Mouse (Mus musculus): Measurements from ENCODE around the gene Gabrg3. TPM values are rescaled to one million over a fixed set of nuclear protein-coding genes. Genes with fewer than 3 reads are reported as not detected.

Gene Gabrg3
- total RNA-seq (2015; ENCODE audit: low replicate concordance) (not detected in 2 replicates), total RNA-seq (2017; ENCODE audit: low replicate concordance) (not detected in 2 replicates)

- no peak for ATAC-seq (replicated peaks; ENCODE audit: low FRiP score, poor library complexity, severe bottlenecking)
These were observed at the start of gene Gabrg3 for GRCm38 (mm10) chr7:57386517-57387340. Gene Gabrg3 (minus strand): TSS chr7:57387188.

GRCm38 (mm10) chr7:57422675-57423074 lies 35.7 kb upstream of the Gabrg3 start:
- ATAC-seq (replicated peaks; ENCODE audit: low FRiP score, poor library complexity, severe bottlenecking) = no peak

GRCm38 (mm10) chr7:57421044-57421443 lies 34.1 kb upstream of the Gabrg3 start:
- ATAC-seq (replicated peaks; ENCODE audit: low FRiP score, poor library complexity, severe bottlenecking) = no peak

- no peak for ATAC-seq (replicated peaks; ENCODE audit: low FRiP score, poor library complexity, severe bottlenecking)
These were observed 32.4 kb upstream of the Gabrg3 start, which contains the start of gene Gabrb3 for GRCm38 (mm10) chr7:57419392-57419791. Gene Gabrb3 (plus strand): TSS chr7:57419692.

GRCm38 (mm10) chr7:57412896-57413295 lies 25.9 kb upstream of the Gabrg3 start:
- no peak for ATAC-seq (replicated peaks; ENCODE audit: low FRiP score, poor library complexity, severe bottlenecking)

GRCm38 (mm10) chr7:57411163-57411562 lies 24.2 kb upstream of the Gabrg3 start:
- ATAC-seq (replicated peaks; ENCODE audit: low FRiP score, poor library complexity, severe bottlenecking) = no peak

GRCm38 (mm10) chr7:57393551-57393950 lies 6.6 kb upstream of the Gabrg3 start:
- no peak for ATAC-seq (replicated peaks; ENCODE audit: low FRiP score, poor library complexity, severe bottlenecking)

- ATAC-seq (replicated peaks; ENCODE audit: low FRiP score, poor library complexity, severe bottlenecking) = no peak
These were observed 3.1 kb upstream of the Gabrg3 start for GRCm38 (mm10) chr7:57390046-57390445.

- ATAC-seq (replicated peaks; ENCODE audit: low FRiP score, poor library complexity, severe bottlenecking) = no peak
These were observed 310 bp upstream of the Gabrg3 start for GRCm38 (mm10) chr7:57387341-57387654.

GRCm38 (mm10) chr7:57384112-57384511 lies 2.9 kb downstream of the Gabrg3 start:
- no peak for ATAC-seq (replicated peaks; ENCODE audit: low FRiP score, poor library complexity, severe bottlenecking)

- ATAC-seq (replicated peaks; ENCODE audit: low FRiP score, poor library complexity, severe bottlenecking) = no peak
These were observed 21.0 kb downstream of the Gabrg3 start for GRCm38 (mm10) chr7:57366013-57366390.

- ATAC-seq (replicated peaks; ENCODE audit: low FRiP score, poor library complexity, severe bottlenecking) = no peak
These were observed 21.6 kb downstream of the Gabrg3 start for GRCm38 (mm10) chr7:57365134-57366012.

- ATAC-seq (replicated peaks; ENCODE audit: low FRiP score, poor library complexity, severe bottlenecking) = no peak
These were observed 23.2 kb downstream of the Gabrg3 start for GRCm38 (mm10) chr7:57363812-57364211.

GRCm38 (mm10) chr7:57357871-57358540 lies 29.0 kb downstream of the Gabrg3 start:
- ATAC-seq (replicated peaks; ENCODE audit: low FRiP score, poor library complexity, severe bottlenecking) = no peak

- ATAC-seq (replicated peaks; ENCODE audit: low FRiP score, poor library complexity, severe bottlenecking) = no peak
These were observed 30.3 kb downstream of the Gabrg3 start for GRCm38 (mm10) chr7:57356565-57357301.

- no peak for ATAC-seq (replicated peaks; ENCODE audit: low FRiP score, poor library complexity, severe bottlenecking)
These were observed 38.2 kb downstream of the Gabrg3 start for GRCm38 (mm10) chr7:57348774-57349173.

GRCm38 (mm10) chr7:57341910-57342309 lies 45.1 kb downstream of the Gabrg3 start:
- ATAC-seq (replicated peaks; ENCODE audit: low FRiP score, poor library complexity, severe bottlenecking) = no peak

- ATAC-seq (replicated peaks; ENCODE audit: low FRiP score, poor library complexity, severe bottlenecking) = no peak
These were observed 55.8 kb downstream of the Gabrg3 start for GRCm38 (mm10) chr7:57331211-57331610.

GRCm38 (mm10) chr7:57330240-57330639 lies 56.7 kb downstream of the Gabrg3 start:
- ATAC-seq (replicated peaks; ENCODE audit: low FRiP score, poor library complexity, severe bottlenecking) = no peak

GRCm38 (mm10) chr7:57324473-57324872 lies 62.5 kb downstream of the Gabrg3 start:
- no peak for ATAC-seq (replicated peaks; ENCODE audit: low FRiP score, poor library complexity, severe bottlenecking)

All from erythroid progenitor cell, adult 5-6 weeks (primary cell).